Mouse (Mus musculus) liver, postnatal 0 days (tissue): Measurements from ENCODE around the gene 1700003F12Rik. TPM values are rescaled to one million over a fixed set of nuclear protein-coding genes. Genes with fewer than 3 reads are reported as not detected.

ENCODE experiments used
- ATAC-seq: fragments of 200-750 bp; cut with Nextera tagmentation; 2 replicates; pipeline ENCODE4 v1.8.0; 2017; ENCODE audit warnings: mild to moderate bottlenecking, moderate library complexity
- DNase-seq: peaks from one replicate; pipeline ENCODE4 v3.0.0-alpha.2; 2016
- H3K27ac ChIP-seq: fragments of 300-500 bp; sonication (generic); 2 replicates; pipeline ENCODE4 v1.5.1; 2014; ENCODE audit warnings: antibody characterized with exemption, moderate library complexity, mild to moderate bottlenecking, low read depth
- H3K27me3 ChIP-seq: fragments of 300-500 bp; sonication (generic); 2 replicates; pipeline ENCODE4 v1.6.1; 2014; ENCODE audit warnings: low read length, control low read depth, mixed read lengths; ENCODE audit not compliant: insufficient read depth
- H3K36me3 ChIP-seq: fragments of 300-500 bp; sonication (generic); replicated peaks from 2 replicates; pipeline ENCODE4 v1.6.1; 2014; ENCODE audit warnings: mild to moderate bottlenecking, control low read depth, low read length, moderate library complexity, mixed read lengths; ENCODE audit not compliant: insufficient read depth
- H3K4me1 ChIP-seq: fragments of 300-500 bp; sonication (generic); 2 replicates; pipeline ENCODE4 v1.6.1; 2014; ENCODE audit warnings: antibody characterized with exemption, mild to moderate bottlenecking, control low read depth; ENCODE audit not compliant: insufficient read depth
- H3K4me2 ChIP-seq: fragments of 300-500 bp; sonication (generic); 2 replicates; pipeline ENCODE4 v1.6.1; 2014; ENCODE audit warnings: low read depth, mild to moderate bottlenecking, low read length, moderate library complexity, mixed read lengths
- H3K4me3 ChIP-seq: fragments of 300-500 bp; sonication (generic); 2 replicates; pipeline ENCODE4 v1.5.1; 2014; ENCODE audit warnings: low read depth, low read length
- H3K9ac ChIP-seq: fragments of 300-500 bp; sonication (generic); replicated peaks from 2 replicates; pipeline ENCODE4 v1.6.1; 2014; ENCODE audit warnings: mild to moderate bottlenecking, moderate library complexity
- H3K9me3 ChIP-seq: fragments of 300-500 bp; sonication (generic); 2 replicates; pipeline ENCODE4 v1.6.1; 2016; ENCODE audit warnings: mild to moderate bottlenecking, control low read depth, low read length, mixed read lengths
- CTCF ChIP-seq: sonication (generic); IDR thresholded peaks from 2 replicates; pipeline ENCODE4 v1.5.1; 2016; ENCODE audit warnings: antibody characterized with exemption, low read depth
- EP300 ChIP-seq: IDR thresholded peaks from 2 replicates; pipeline ENCODE4 v1.6.1; 2016; ENCODE audit warnings: antibody characterized with exemption, low read depth, mild to moderate bottlenecking
- WGBS: fragments of 180-500 bp; shearing (Covaris S2); extraction: QIAGEN DNeasy Blood & Tissue Kit; methylation state at CpG from one replicate; pipeline ENCODE4 v1.1.7; 2014; ENCODE audit not compliant: insufficient replicate concordance; 5-methylcytosine and 5-hydroxymethylcytosine counted together
- polyA plus RNA-seq: library from polyadenylated mRNA; unstranded; fragments of >200 nt; fragmentation: Nextera tagmentation; extraction: Ambion mirVana; gene quantifications from 2 replicates; pipeline ENCODE4 v1.2.1, GENCODE M21; 2015

Gene 1700003F12Rik
- polyA plus RNA-seq, 1 experiment from 2014 or later: 3.1 TPM

DNA sequence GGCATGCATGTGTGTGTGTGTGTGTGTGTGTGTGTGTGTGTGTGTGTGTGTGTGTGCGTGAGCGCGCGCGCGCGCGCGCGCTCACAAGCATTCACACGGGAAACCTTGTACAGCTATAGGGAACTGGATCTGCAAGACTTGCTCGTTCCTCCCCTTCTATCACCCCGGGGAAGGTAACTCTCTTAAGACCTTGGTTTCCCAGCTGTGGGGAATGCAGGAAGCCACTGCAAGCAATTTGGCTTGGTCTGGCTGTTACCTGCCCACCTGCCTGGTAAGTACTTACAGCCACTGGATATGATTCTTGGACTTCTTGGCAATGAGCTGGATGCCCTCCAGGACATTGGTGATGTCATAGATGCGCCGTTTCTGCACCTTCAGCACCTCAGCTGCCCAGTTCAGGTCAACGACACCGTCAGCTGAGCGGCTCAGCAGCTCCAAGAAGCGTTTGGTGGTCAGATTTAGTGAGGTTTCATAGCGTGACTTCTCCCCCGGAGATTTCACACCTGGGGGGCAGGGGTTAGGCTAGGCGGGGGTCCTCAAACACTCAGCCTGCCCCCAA is 16.8 kb downstream of the 1700003F12Rik start:
- no peaks in the 10 kb centered on the region for H3K9me3 ChIP-seq
- 92% methylated on average over 22 of the region's 22 CpGs for WGBS
- no peaks in the 10 kb centered on the region for H3K27me3 ChIP-seq
- no peak overlapping the region for H3K27ac ChIP-seq
- DNase-seq (no peak), ATAC-seq (no peak)
- peaks cover 29% of the 10 kb centered on the region for H3K4me1 ChIP-seq
- H3K4me2 ChIP-seq: no peak overlapping the region
- H3K9ac ChIP-seq: no peak overlapping the region
- TF ChIP-seq EP300 (no peak), CTCF (no peak)
- H3K4me3 ChIP-seq: no peak overlapping the region
- peaks cover 35% of the 10 kb centered on the region for H3K36me3 ChIP-seq

DNA sequence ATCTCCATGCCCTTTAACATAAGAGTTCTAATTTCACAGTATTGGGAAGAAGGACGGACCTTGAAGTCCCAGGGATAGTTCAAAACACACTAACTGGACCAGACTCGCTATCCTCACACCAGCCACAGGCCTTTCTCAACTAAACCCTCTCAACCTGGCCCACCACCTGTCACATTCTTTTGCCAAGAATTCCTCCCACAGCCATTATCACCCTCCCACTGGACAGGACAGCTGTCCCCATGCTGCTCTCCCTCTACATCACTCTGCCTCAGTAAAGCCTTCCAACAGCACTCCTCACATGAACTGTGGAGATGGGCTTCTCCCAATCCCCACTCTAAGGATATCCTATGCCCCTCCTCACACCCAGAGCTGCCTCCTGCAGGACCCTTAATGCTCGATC is 18.7 kb downstream of the 1700003F12Rik start:
- Histone ChIP-seq H3K4me3 (no peak overlapping the region), H3K4me1 (peaks cover 33% of the 10 kb centered on the region), H3K36me3 (peaks cover 32% of the 10 kb centered on the region), H3K27ac (no peak overlapping the region), H3K9me3 (no peaks in the 10 kb centered on the region), H3K9ac (no peak overlapping the region; the same call in 1 of the 2 replicates), H3K4me2 (no peak overlapping the region), H3K27me3 (no peaks in the 10 kb centered on the region)
- no peak for TF ChIP-seq CTCF
- TF ChIP-seq EP300: no peak
- WGBS: 93% methylated on average over 3 of the region's 3 CpGs
- DNase-seq (no peak), ATAC-seq (no peak)

DNA sequence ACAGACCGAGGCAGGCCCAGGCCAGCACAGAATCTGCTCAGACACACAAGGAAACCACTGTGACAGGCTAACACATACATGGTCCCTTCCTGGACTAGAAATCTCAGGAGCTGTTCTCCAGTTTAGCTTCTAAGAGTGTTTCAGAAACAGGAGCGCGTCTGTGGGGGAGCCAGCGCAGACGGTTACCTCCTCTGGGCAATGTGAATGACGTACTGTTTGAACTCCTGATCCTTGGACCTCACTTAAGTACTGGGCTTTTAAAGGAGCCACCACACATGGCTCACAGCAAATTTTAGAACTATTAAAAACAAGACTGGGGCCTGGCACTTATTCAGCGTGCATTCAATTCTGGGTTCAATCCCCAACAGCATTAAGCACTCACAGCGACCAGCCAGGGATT is 19.8 kb downstream of the 1700003F12Rik start:
- DNase-seq (no peak), ATAC-seq (no peak)
- Histone ChIP-seq H3K9ac (peak overlapping the region; percentile 44), H3K27ac (no peak overlapping the region), H3K4me2 (peak overlapping the region; percentile 22; the same call in 1 of the 2 replicates), H3K4me3 (no peak overlapping the region), H3K27me3 (no peaks in the 10 kb centered on the region), H3K4me1 (peaks cover 40% of the 10 kb centered on the region), H3K9me3 (no peaks in the 10 kb centered on the region), H3K36me3 (peaks cover 23% of the 10 kb centered on the region)
- no peak for TF ChIP-seq EP300
- no peak for TF ChIP-seq CTCF
- 73% methylated on average over 8 of the region's 8 CpGs for WGBS

DNA sequence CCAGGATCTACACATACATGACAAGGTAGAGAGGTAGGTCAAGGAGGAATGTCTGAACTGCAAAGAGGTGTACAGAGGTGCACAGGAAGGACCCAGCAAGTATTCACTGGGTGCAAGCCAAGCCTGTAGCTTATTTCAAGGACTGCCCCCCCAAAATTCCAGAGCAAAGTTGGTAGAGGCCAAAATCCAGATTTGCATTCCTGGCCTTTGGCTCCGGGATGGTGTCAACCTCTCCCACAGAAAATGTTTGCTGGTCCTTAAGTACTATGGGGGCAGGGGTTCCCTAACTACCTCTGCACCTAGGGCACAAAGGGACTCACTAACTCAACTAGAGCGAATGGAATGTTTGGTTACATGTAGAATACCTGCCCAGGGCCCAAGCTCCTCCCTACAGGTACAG is 20.9 kb downstream of the 1700003F12Rik start:
- Histone ChIP-seq H3K4me1 (peaks cover 40% of the 10 kb centered on the region), H3K36me3 (peaks cover 16% of the 10 kb centered on the region), H3K4me2 (peak overlapping the region; percentile 98), H3K4me3 (peak overlapping the region; percentile 88), H3K27me3 (no peaks in the 10 kb centered on the region), H3K27ac (peak overlapping the region; percentile 90), H3K9ac (peak overlapping the region; percentile 76), H3K9me3 (no peaks in the 10 kb centered on the region)
- WGBS: 49% methylated on average over 2 of the region's 2 CpGs
- ATAC-seq (no peak), DNase-seq (no peak)
- no peak for TF ChIP-seq EP300
- no peak for TF ChIP-seq CTCF

DNA sequence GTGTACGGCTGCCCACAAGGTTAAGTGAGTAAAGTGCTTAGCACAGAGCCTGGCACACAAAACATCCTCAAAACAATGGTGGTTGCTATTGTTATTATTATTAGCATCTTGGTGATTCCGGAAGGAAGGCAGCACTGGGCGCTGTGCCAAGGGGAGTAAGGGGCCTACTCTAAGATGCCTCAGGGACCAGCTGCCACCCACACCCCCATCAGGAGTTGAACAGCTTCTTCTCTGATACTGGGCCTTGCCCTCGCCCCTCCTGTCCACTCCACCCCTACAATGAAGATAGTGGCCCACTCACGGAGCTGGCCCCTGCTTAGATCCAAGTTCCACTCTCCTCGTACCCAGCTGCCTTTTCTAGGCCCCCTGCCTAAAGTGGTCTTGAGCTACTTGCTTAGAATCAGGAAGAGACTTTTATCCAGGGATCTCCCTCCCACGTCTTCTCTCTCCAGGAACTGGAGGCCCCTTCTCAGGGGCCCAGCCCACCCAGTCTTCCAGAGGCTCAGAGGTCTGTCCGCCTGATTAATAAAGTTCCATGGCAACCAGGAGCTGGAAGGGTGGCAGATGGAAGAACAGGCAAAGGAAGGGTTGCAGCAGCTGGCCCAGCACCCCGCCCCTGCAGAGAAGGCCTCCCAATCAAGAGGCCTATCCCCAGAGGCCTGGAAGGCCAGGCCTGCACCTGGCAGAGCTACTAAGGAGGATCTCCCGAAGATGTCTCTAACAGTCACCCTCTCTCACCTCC is 21.6 kb downstream of the 1700003F12Rik start:
- Histone ChIP-seq H3K4me1 (peaks cover 40% of the 10 kb centered on the region), H3K4me3 (peak overlapping the region; percentile 88), H3K27me3 (no peaks in the 10 kb centered on the region), H3K9me3 (no peaks in the 10 kb centered on the region), H3K36me3 (peaks cover 10% of the 10 kb centered on the region), H3K9ac (peak overlapping the region; percentile 76), H3K4me2 (peak overlapping the region; percentile 98), H3K27ac (peak overlapping the region; percentile 90)
- peak; percentile 6 for ATAC-seq
- WGBS: 20% methylated on average over 10 of the region's 10 CpGs
- no peak for TF ChIP-seq CTCF
- no peak for TF ChIP-seq EP300
- peak; percentile 50 for DNase-seq

DNA sequence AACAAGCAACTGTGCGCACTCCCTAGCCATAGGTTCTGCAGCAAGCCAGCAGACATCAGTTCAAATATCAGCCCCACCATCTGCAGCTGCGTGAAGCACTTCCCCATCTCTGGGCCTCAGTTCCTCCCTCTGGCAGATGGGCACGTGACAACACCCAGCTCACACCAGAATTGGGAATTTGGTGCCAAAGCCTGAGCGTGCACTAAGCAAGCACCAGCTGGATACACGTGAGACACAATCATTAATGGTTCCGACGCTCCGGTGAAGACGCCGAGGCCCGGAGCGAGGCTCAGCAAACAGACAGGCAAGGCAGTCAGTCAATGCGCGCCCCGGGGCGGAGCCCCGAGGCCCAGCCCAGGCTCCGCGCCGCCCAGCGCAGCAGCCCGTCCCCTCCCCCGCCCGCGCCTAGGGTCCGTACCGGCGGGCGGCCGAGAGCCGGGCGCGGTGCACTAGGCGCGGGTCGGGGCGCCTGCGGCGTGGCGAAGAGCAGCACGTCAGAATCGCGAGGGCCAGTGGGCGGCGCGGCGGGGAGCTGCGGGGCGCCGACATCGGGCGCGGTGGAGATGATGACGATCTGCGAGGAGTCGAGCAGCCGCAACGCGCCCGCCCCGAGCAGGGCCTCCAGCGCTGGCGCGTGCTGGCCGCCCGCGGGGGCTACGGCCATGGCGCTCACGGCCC is 22.3 kb downstream of the 1700003F12Rik start:
- WGBS: 4% methylated on average over 63 of the region's 70 CpGs
- TF ChIP-seq CTCF: no peak
- no peak for TF ChIP-seq EP300
- DNase-seq: peak; percentile 84
- Histone ChIP-seq H3K4me1 (peaks cover 40% of the 10 kb centered on the region), H3K27ac (peak overlapping the region; percentile 90), H3K4me2 (peak overlapping the region; percentile 98), H3K36me3 (peaks cover 3% of the 10 kb centered on the region; the same call in 1 of the 2 replicates), H3K27me3 (no peaks in the 10 kb centered on the region), H3K9ac (peak overlapping the region; percentile 76), H3K4me3 (peak overlapping the region; percentile 88), H3K9me3 (no peaks in the 10 kb centered on the region)
- ATAC-seq: peak; percentile 79
